Mouse (Mus musculus) spleen, embryonic (tissue): ENCODE results near the gene Nfkbid.
"Not testable (repeated sequence)": the region's sequence is repeated elsewhere in the genome, so short reads cannot be mapped to it uniquely, and the experiment has no call there.

ENCODE experiments used
- CTCF ChIA-PET: fragments of 350-600 bp; sonication (Branson Sonifier 250); formaldehyde crosslinking; loops from one replicate; lab custom pipeline; 2022; lab: Charles Lee

The Nfkbid gene

DNA sequence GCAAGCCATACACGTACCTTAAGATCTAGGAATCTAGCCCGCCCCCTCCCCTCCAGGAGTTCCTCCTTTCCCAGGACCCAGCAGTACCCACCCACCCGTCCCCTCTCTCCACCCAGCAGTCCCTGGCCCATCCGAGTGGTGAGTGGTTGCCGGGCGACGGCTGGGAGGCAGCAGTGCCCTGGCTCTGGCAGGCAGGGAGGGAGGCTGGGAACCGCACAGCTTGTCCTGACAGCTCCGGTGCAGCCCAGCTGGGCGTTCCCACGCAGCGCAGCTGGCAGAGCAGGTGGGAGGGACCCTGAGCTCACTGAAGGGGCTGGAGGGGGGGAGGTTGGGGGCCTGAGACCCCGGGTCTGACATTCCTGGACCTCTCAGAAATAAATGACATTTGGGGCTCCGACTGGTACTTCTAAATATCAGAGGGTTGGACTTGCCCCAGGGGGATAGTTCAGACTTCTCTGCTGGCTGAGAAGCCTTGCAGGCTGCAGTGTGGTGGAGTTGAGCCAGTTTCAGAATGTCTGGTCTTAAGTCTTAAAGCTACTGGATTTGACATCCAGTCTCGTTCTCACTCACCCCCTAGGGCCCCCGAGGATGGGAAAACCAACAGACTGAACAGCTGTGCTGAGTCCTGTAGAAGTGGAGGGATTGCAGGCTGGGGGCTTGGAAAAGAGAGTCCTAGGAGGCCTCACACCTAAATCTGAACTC, 36.2 kb downstream of the Nfkbid start, which contains the start of the genes Kirrel2 and Nphs1:
Gene Kirrel2 (minus strand): TSS at position 62 of the 702 bp plus-strand sequence.
Gene Nphs1 (plus strand): TSS at position 687 of the 702 bp plus-strand sequence.
- CTCF ChIA-PET = no interaction called here

- CTCF ChIA-PET = no interaction called here
Observed at GRCm38 (mm10) chr7:30459484-30459883, 38.0 kb downstream of the Nfkbid start.

DNA sequence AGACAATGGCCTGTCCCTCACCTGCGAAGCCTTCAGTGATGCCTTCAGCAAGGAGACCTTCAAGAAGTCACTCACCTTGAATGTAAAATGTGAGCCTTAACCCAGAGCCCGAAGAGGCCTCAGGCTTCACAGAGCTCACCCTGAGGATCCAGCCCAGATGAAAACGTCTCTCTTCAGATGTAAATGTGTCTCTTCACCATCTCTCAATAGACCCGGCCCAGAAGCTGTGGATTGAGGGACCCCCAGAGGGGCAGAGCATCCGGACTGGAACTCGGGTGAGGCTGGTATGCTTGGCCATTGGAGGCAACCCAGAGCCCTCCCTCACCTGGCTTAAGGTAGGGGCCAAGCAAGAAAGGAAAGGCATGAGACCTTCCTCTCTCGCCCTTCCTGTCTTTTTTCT, 42.0 kb downstream of the Nfkbid start:
- CTCF ChIA-PET = no interaction called here

- CTCF ChIA-PET = no interaction called here
Observed at GRCm38 (mm10) chr7:30463996-30464395, 42.5 kb downstream of the Nfkbid start.

DNA sequence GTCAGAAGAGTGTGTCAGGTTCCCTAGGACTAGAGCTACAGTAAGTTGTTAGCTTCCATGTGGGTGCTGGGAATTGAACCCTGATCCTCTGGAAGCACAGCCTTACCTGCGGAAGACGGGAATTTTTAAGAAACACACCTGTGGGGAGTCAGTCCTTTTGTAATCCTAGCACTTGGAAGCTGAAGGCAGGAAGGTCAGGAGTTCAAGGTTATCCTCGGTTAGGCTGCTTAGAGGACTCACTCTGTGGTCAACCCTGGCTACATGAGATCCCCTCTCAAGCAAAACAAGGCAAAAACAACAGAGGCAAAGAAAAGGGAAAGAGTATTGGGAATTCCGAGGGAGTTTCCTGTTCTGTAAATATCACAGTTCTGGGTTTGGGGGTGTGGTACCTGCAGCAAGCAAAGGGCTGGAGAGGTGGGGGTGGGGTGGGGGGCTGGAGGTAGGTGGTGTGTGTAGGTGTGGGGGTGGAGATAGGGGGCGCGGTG, 43.3 kb downstream of the Nfkbid start:
- CTCF ChIA-PET = no interaction called here

GRCm38 (mm10) chr7:30472411-30472810, 50.9 kb downstream of the Nfkbid start:
- CTCF ChIA-PET = no interaction called here

- CTCF ChIA-PET = no interaction called here
Observed at GRCm38 (mm10) chr7:30474999-30475398, 53.5 kb downstream of the Nfkbid start.

GRCm38 (mm10) chr7:30476136-30476535, 54.6 kb downstream of the Nfkbid start:
- CTCF ChIA-PET = not testable (repeated sequence)

- CTCF ChIA-PET = no interaction called here
Observed at GRCm38 (mm10) chr7:30477415-30478381, 56.2 kb downstream of the Nfkbid start.
